Mouse (Mus musculus): ENCODE measurements around the gene Rab1a.

DNA sequence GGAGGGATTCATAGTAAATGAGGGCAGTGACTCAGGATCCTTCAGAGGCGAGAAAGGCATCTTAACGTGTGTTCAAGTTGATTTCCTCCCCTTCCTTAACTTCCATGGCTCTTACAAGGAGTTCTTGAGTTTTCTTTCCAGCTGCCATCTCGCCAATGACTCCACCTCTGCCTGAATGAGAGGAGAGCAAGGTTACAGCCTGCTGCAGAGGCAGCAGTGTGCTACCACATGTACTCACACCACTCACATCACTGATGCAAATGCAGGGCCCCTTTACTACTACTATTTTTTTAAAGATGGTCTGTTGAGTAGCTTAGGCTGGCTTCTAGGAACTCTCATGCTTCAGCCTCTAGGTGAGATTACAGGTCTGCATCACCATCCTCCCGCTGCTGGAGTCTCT lies 28.1 kb downstream of the Rab1a start:
- TF ChIP-seq CTCF (IDR thresholded peaks at IDR 0.05; ENCODE audit: extremely low read depth, insufficient read depth, insufficient read length, insufficient replicate concordance) = no peak
- no peak for TF ChIP-seq POLR2A (IDR thresholded peaks at IDR 0.05; ENCODE audit: low read depth, low read length)

All from spleen, adult 2 months (tissue).